Mouse (Mus musculus): ENCODE measurements at regions not wholly inside any gene's neighbourhood (a gene's known extent, or its start where the extent isn't known, plus 50 kb on each side); places are given as distances from the start of the nearest gene placed in this dataset.

DNA sequence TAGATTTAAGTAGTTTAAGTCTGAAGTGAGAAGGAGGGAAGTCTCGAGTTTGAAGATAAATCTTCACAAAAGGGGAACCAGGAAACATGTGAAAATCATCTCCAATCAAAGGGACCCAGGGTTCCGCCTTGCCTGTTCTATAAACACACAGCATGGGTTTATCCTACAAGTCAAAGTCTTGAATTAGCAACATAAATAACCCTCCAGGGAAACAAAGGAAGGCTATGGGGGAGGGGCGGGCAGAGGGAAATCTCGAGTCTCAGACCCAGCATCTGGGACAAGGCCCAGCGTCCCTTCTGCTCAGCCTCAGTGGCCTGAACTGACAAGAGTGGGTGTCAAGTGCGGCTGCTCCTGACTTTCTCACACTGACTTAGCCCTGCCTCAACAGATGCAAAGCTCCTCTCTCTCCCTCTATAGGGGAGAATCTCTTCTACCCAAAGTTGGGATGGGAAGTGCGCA, 240.3 kb upstream of the Lrig3 start:
- DNase-seq (ENCODE audit: low spot score in 2 of 2), result no peak

DNA sequence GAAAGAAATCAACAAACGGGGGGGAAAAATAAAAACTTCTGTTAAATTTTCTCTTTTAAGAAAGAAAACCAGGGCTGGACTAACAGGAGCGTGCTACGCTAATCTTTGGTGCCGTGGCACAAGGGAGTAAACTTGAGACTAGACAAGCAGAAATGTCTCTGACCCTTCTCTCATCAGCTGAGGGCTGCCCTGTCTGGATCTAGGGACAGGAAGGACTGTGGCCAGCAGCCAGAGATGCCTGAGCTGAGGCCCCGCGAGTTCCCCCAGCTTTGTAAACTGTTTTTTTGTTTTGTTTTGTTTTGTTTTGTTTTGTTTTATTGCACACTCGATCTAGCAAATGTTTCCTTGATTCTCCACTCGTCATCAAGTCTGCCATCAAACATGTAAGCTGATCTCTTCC, 239.4 kb upstream of the Lrig3 start:
- DNase-seq (ENCODE audit: low spot score in 2 of 2), result peak in 1 of 2 experiments; percentile 15

DNA sequence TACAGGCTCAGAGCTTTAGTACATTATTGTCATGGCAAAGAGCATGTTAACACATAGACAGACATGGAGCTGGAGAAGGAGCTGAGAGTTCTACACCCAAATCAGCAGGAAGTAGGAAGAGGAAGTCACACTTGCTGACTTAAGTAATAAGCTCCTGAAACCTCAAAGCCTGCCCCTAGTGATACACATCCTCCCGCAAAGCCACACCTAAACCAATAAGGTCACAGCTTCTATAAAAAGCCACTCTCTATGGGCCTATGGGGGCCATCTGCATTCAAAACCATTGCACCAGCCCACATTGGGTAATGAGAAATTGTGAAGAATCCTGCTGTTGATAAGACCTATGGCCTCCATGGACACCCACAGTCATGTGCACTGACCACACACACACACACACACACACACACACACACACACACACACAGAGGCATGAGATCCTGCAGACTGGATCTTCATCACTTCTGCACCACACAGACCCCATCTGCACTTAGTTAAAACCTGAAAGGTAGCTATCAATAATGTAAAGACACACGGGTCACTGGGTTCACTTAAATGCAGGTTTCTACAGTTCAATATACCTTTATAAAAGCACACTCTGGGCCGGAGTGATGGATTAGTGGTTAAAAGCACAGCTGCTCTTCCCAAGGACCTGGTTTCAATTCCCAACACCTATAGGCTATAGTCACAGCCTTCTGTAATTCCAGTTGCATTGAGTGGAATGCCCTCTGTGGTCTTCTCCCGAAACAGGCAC, 230.0 kb upstream of the Lrig3 start:
- no peak for DNase-seq (ENCODE audit: low spot score in 2 of 2)

- no peak for DNase-seq (ENCODE audit: low spot score in 2 of 2)
These were observed 222.8 kb upstream of the Lrig3 start for GRCm38 (mm10) chr10:125743181-125743580.

- DNase-seq (ENCODE audit: low spot score in 2 of 2), result no peak
These were observed 216.9 kb upstream of the Lrig3 start for GRCm38 (mm10) chr10:125749031-125749585.

GRCm38 (mm10) chr10:125752506-125753218, 213.3 kb upstream of the Lrig3 start:
- peak in 1 of 2 experiments; percentile 19 for DNase-seq (ENCODE audit: low spot score in 2 of 2)

GRCm38 (mm10) chr10:125759171-125759570, 206.8 kb upstream of the Lrig3 start:
- no peak for DNase-seq (ENCODE audit: low spot score in 2 of 2)

DNA sequence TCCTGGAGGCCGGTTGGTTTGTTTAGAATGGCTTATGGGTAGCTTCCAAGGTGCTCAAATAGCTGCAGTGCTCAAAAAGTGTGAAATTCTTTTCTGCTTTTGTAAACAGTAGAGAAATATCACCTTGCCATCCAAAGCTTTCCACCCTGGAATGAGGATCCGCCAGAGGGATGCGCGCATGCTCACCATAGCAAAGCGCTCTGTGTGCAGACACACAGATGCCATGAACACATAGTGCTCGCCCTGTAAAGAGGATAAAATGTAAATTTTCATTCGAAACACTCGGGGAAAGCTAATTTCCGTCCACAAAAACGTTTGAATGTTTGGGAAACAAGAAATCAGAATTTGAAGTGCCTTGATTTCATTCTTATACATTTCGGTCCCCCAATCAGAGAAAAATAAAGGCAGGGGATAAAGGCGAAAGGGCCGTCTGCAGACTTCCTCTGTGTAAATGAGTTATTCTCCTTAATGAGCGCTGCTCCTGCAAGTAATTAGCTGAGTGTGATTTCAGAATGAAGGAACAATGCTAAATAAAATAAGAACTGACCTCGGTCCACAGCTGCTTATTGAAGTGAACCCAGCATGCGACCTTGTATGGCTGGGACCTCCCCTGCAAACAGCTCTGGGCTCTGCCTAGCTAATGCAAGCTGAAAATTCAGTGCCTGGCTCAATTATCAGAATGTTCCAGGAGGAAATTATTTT, 203.4 kb upstream of the Lrig3 start:
- DNase-seq (ENCODE audit: low spot score in 2 of 2), result no peak

- peak in 1 of 2 experiments; percentile 26 for DNase-seq (ENCODE audit: low spot score in 2 of 2)
These were observed 201.4 kb upstream of the Lrig3 start for GRCm38 (mm10) chr10:125764402-125765102.

DNA sequence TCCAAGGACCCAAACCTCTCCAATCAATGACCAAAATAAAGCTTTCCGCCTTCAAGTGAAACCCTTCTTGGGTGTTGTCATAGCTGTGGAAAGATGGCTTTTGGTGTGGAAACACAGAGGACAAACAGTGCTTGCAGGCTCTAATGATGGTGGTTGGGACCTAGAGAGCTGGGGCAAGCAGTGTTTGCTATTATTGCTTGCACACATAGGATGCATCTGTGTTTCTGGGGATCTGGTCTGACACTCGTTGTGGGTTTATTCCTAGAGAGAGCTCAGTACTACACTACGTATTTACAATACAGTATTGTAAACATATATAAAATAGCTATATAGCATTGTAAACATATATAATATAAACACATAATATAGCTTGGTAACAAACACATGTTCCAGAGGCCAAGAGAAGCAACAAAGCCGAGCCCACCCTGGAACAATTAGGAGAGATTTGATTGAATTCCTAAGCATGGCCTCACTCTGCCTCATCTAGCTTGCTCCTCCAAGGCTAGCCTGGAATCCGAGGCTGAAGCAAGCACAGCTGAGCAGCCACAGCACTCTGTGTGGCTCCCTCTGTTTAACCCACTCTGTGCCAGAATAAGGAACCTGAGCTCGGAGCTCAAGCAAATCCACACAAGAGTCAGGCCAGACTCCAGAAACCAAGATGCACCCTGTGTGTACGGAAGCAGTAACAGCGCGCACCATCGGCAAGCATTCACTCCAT, 200.7 kb upstream of the Lrig3 start:
- no peak for DNase-seq (ENCODE audit: low spot score in 2 of 2)

- DNase-seq (ENCODE audit: low spot score in 2 of 2), result no peak
These were observed 197.7 kb upstream of the Lrig3 start for GRCm38 (mm10) chr10:125768281-125768680.

- DNase-seq (ENCODE audit: low spot score in 2 of 2), result no peak
These were observed 192.4 kb upstream of the Lrig3 start for GRCm38 (mm10) chr10:125773541-125773940.

DNA sequence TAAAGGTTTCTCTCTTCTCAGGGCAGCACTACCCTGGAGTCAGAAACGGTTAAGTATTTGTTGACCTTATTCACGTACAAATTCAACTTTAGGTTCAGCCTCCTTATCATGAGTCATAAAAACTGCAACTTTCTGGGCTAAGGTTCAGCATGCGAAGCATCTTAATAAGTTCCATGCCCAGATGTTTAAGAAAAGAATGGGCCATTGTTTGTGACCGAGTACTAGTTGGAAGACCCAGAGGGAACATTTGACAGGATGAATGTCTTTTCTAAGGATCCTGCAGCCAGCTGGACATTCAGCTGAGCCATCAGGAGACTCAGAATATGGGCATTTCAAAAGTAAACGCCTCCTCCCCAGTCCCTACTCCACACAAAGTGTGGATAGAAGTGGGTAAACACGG, 183.5 kb upstream of the Lrig3 start:
- DNase-seq (ENCODE audit: low spot score in 2 of 2), result no peak

GRCm38 (mm10) chr10:125784896-125785295, 181.1 kb upstream of the Lrig3 start:
- peak in 1 of 2 experiments; percentile 47 for DNase-seq (ENCODE audit: low spot score in 2 of 2)

GRCm38 (mm10) chr10:125785448-125786196, 180.3 kb upstream of the Lrig3 start:
- peak in 1 of 2 experiments; percentile 31 for DNase-seq (ENCODE audit: low spot score in 2 of 2)

GRCm38 (mm10) chr10:125786197-125786879, 179.6 kb upstream of the Lrig3 start:
- DNase-seq (ENCODE audit: low spot score in 2 of 2), result no peak

- peak in 1 of 2 experiments; percentile 47 for DNase-seq (ENCODE audit: low spot score in 2 of 2)
These were observed 179.1 kb upstream of the Lrig3 start for GRCm38 (mm10) chr10:125786880-125787337.

DNA sequence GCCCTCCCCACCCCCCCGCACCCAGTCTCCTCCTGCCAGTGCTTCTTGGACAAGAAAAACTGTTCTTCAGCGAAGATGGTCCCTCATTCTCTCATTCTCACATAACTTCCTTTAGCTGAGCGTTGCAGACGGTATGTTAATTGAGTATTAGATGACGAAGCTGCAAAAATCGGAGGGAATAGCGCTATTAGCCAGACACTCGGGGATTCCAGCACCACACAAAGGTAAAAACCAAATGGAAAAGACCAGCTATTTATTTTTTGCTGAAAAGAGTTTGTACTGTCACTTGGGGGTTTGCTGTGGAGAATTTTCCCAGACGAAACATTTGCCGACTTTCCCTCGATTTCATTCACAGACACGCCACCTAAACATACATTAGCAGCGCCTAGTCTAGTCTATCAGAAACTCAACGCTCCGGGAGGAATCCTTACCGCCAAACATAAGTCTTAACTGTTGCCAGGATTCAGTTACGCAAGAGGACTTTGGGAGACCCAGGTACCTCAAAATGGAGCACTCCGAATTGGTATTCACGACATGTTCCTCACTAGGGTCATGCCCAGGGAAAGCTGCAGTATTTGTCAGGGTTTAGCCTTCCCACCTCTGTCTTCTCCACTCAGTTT, 178.4 kb upstream of the Lrig3 start:
- DNase-seq (ENCODE audit: low spot score in 2 of 2), result no peak
